Mouse (Mus musculus) lung, postnatal 0 days (tissue): ENCODE data around the gene Atr.

Experiments used
- CTCF ChIP-seq: IDR thresholded peaks from 2 replicates; pipeline ENCODE4 v1.5.1; 2016; ENCODE audit warnings: antibody characterized with exemption, mild to moderate bottlenecking
- EP300 ChIP-seq: IDR thresholded peaks from 2 replicates; pipeline ENCODE4 v1.6.1; 2016; ENCODE audit warnings: antibody characterized with exemption, mild to moderate bottlenecking, control low read depth

DNA sequence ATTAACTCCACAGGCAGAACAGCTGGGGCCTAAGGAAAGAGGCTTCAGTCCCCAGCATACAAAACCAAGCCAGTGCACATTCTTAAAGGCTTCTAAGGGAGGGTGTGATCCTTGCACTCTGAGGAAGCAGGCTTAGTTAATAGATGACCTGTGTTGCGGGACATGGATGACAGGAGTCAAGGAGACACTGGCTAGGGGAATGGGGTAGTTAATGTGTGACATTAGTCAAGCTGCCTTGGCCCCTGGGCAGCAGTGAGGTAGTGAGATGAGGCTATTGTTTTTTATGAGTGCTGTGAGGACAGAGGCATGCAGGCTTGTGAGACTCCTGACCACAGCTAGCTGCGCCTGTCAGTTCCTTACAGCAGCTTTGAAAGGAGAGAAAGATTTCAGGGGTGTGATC, 2.5 kb upstream of the Atr start:
- TF ChIP-seq CTCF (no peak), EP300 (no peak)
